ENCODE assay signal across 8 mouse cellular contexts in the genomic region with DNA sequence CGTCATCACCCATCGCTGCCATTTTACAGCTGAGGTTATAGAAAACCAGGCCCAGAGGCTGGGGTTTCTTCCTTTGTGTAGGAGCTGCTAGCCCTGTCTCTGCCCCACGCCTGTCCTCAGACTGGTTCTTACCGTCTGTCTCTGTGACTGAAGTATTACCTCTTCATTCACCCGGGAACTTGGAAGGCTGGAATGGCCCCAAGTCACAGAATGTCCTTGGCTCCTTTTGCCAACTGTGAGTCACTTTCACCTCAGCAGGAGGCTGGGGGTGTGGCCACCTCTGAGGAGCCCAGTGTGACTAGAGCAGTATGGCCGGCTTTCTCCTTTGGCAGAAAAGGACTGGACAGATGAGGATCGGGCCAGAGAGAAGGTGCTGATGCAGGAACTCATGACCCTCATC. TPM values are rescaled to one million over a fixed set of nuclear protein-coding genes. Genes with fewer than 3 reads are reported as not detected.
A peak's percentile ranks its signal among the peaks of the same experiment; 100 is the strongest.
DNase-seq lines count a peak whose midpoint lies in the region; ATAC-seq and TF ChIP-seq lines count a peak whose summit lies in the region.

No protein-coding gene starts in this region.

- intact Hi-C loops in heart, adult 2 months (cut with DNase I), result no loop called here
- intact Hi-C loops in heart, postnatal 10 days (cut with DNase I), result no loop called here

- H3K4me3 ChIP-seq in heart, adult 2 months, result no peak overlapping the region
- H3K4me3 ChIP-seq in heart, embryonic 12.5 days, result no peak overlapping the region
- H3K4me3 ChIP-seq in forebrain, embryonic 14.5 days (ENCODE audit: low read depth, low read length), result no peak overlapping the region

- H3K4me2 ChIP-seq in heart, embryonic 12.5 days, result no peak overlapping the region
- H3K4me2 ChIP-seq in forebrain, embryonic 14.5 days (ENCODE audit: low read length), result no peak overlapping the region

- peak overlapping the region; percentile 43 for H3K9ac ChIP-seq in heart, adult 2 months (ENCODE audit: low read depth, low read length)
- no peak overlapping the region for H3K9ac ChIP-seq in heart, embryonic 12.5 days
- H3K9ac ChIP-seq in forebrain, embryonic 14.5 days (ENCODE audit: low read length), result no peak overlapping the region

- ATAC-seq in heart, embryonic 12.5 days (ENCODE audit: insufficient number of reproducible peaks, low FRiP score), result no peak
- ATAC-seq in forebrain, embryonic 14.5 days, result no peak
- no peak for ATAC-seq in granulocyte monocyte progenitor cell, adult 5-6 weeks (replicated peaks; ENCODE audit: poor library complexity, severe bottlenecking)

- TF ChIP-seq CTCF in heart, adult 2 months (IDR thresholded peaks at IDR 0.05), result no peak

- 43% methylated on average over 7 of the region's 7 CpGs for WGBS in heart, adult 2 months
- 53% methylated on average over 7 of the region's 7 CpGs for WGBS in heart, embryonic 12.5 days
- WGBS in forebrain, embryonic 14.5 days, result 80% methylated on average over 7 of the region's 7 CpGs

- H3K9me3 ChIP-seq in heart, embryonic 12.5 days (replicated peaks), result peaks cover 10% of the 10 kb centered on the region
- H3K9me3 ChIP-seq in forebrain, embryonic 14.5 days (replicated peaks; ENCODE audit: control insufficient read depth, low read length), result no peaks in the 10 kb centered on the region

- DNase-seq in heart, adult 2 months, result peak; percentile 71 to 85
- peak; percentile 85 for DNase-seq in cerebellum, adult 11 months
- DNase-seq in heart, postnatal 10 days, result peak; percentile 84 to 90
- peak; percentile 50 for DNase-seq in ovary, postnatal 14 days (ENCODE audit: low spot score)
- no peak for DNase-seq in right cerebral cortex, postnatal 4 days
- DNase-seq in forebrain, embryonic 14.5 days (ENCODE audit: low spot score), result no peak

- no peaks in the 10 kb centered on the region for H3K27me3 ChIP-seq in heart, adult 2 months (ENCODE audit: control insufficient read depth, insufficient read depth, low read length)
- H3K27me3 ChIP-seq in heart, embryonic 12.5 days (replicated peaks), result no peaks in the 10 kb centered on the region
- H3K27me3 ChIP-seq in forebrain, embryonic 14.5 days (replicated peaks; ENCODE audit: control insufficient read depth, insufficient read depth, low read length), result no peaks in the 10 kb centered on the region

- TF ChIP-seq POLR2A in heart, adult 2 months (IDR thresholded peaks at IDR 0.05; ENCODE audit: insufficient read depth, low read depth, low read length), result peak; percentile 52; the same call in 1 of the 2 replicates

- H3K27ac ChIP-seq in heart, adult 2 months, result peak overlapping the region; percentile 78
- H3K27ac ChIP-seq in heart, embryonic 12.5 days (ENCODE audit: poor library complexity, severe bottlenecking), result no peak overlapping the region
- no peak overlapping the region for H3K27ac ChIP-seq in forebrain, embryonic 14.5 days (ENCODE audit: low read depth, low read length)

- H3K4me1 ChIP-seq in heart, adult 2 months (ENCODE audit: control insufficient read depth, insufficient read depth, low read length), result peaks cover 5% of the 10 kb centered on the region
- peaks cover 7% of the 10 kb centered on the region for H3K4me1 ChIP-seq in heart, embryonic 12.5 days (replicated peaks)
- H3K4me1 ChIP-seq in forebrain, embryonic 14.5 days (ENCODE audit: control insufficient read depth, insufficient read depth, low read length), result no peaks in the 10 kb centered on the region

- peak; percentile 95 for TF ChIP-seq EP300 in heart, adult 2 months (IDR thresholded peaks at IDR 0.05; ENCODE audit: insufficient read depth, low read depth, low read length)

- H3K79me2 ChIP-seq in heart, adult 2 months (replicated peaks; ENCODE audit: control insufficient read depth, insufficient read depth, low read length), result 0 out of 2 replicates have a peak, but pooled peaks cover 2% of the 10 kb centered on the region

- peaks cover 3% of the 10 kb centered on the region for H3K36me3 ChIP-seq in heart, adult 2 months (ENCODE audit: control insufficient read depth, insufficient read depth, low read length)
- H3K36me3 ChIP-seq in heart, embryonic 12.5 days, result peaks cover 83% of the 10 kb centered on the region
- peaks cover 65% of the 10 kb centered on the region for H3K36me3 ChIP-seq in forebrain, embryonic 14.5 days (ENCODE audit: control insufficient read depth, insufficient read depth, low read length)

RNA-seq across cellular contexts. Expression of a gene that starts 9.4 kb away (rescaled TPM):
- 100 to 1,000 TPM; 126 to 145 TPM for total RNA-seq in heart, adult 2 months (2021)
- polyA plus RNA-seq in heart, adult 2 months (2012; rRNA removed), result 48.6 and 50.9 TPM in 2 replicates
- 265 and 289 TPM in 2 replicates for polyA plus RNA-seq in heart, embryonic 12.5 days (2016; fragmentation: Nextera tagmentation; extraction: Ambion mirVana)
- total RNA-seq in heart, postnatal 10 days (2021), result 100 to 1,000 TPM; 118 to 130 TPM
- polyA plus RNA-seq in forebrain, embryonic 14.5 days (2014; fragmentation: Nextera tagmentation; extraction: Ambion mirVana), result 319 and 356 TPM in 2 replicates
- 60.5 and 134 TPM in 2 replicates for total RNA-seq in granulocyte monocyte progenitor cell, adult 5-6 weeks (2014; fragmentation: Nextera tagmentation)
- total RNA-seq in granulocyte monocyte progenitor cell, adult 5-6 weeks (2017), result 91.1 and 113 TPM in 2 replicates

RNA-seq across cellular contexts. Expression of a gene that starts 9.6 kb away (rescaled TPM):
- 1 to 10 TPM; 1.8 to 2.6 TPM for total RNA-seq in heart, adult 2 months (2021)
- polyA plus RNA-seq in heart, adult 2 months (2012; rRNA removed), result 2.8 and 3.8 TPM in 2 replicates
- 6.3 and 6.6 TPM in 2 replicates for polyA plus RNA-seq in heart, embryonic 12.5 days (2016; fragmentation: Nextera tagmentation; extraction: Ambion mirVana)
- 1 to 10 TPM; 1.8 to 2.3 TPM for total RNA-seq in heart, postnatal 10 days (2021)
- polyA plus RNA-seq in forebrain, embryonic 14.5 days (2014; fragmentation: Nextera tagmentation; extraction: Ambion mirVana), result 14.8 and 17.1 TPM in 2 replicates
- not detected in 2 replicates for total RNA-seq in granulocyte monocyte progenitor cell, adult 5-6 weeks (2014; fragmentation: Nextera tagmentation)
- total RNA-seq in granulocyte monocyte progenitor cell, adult 5-6 weeks (2017), result not detected in 2 replicates

RNA-seq across cellular contexts. Expression of a gene that starts 22.7 kb away (rescaled TPM):
- total RNA-seq in heart, adult 2 months (2021), result 10 to 100 TPM; 43.0 to 45.7 TPM
- 39.3 and 58.7 TPM in 2 replicates for polyA plus RNA-seq in heart, adult 2 months (2012; rRNA removed)
- 24.2 and 24.3 TPM in 2 replicates for polyA plus RNA-seq in heart, embryonic 12.5 days (2016; fragmentation: Nextera tagmentation; extraction: Ambion mirVana)
- total RNA-seq in heart, postnatal 10 days (2021), result 10 to 100 TPM; 80.2 to 82.8 TPM
- polyA plus RNA-seq in forebrain, embryonic 14.5 days (2014; fragmentation: Nextera tagmentation; extraction: Ambion mirVana), result 5.7 and 6.3 TPM in 2 replicates
- 7.6 and 13.5 TPM in 2 replicates for total RNA-seq in granulocyte monocyte progenitor cell, adult 5-6 weeks (2014; fragmentation: Nextera tagmentation)
- 4.1 and 7.1 TPM in 2 replicates for total RNA-seq in granulocyte monocyte progenitor cell, adult 5-6 weeks (2017)

RNA-seq across cellular contexts. Expression of a gene that starts 33.6 kb away (rescaled TPM):
- total RNA-seq in heart, adult 2 months (2021), result 1 to 10 TPM; 1.1 to 1.3 TPM
- 4.5 and 4.9 TPM in 2 replicates for polyA plus RNA-seq in heart, adult 2 months (2012; rRNA removed)
- 0.28 and 0.44 TPM in 2 replicates for polyA plus RNA-seq in heart, embryonic 12.5 days (2016; fragmentation: Nextera tagmentation; extraction: Ambion mirVana)
- total RNA-seq in heart, postnatal 10 days (2021), result 1 to 10 TPM; 1.6 to 2.4 TPM
- 0.89 and 1.9 TPM in 2 replicates for polyA plus RNA-seq in forebrain, embryonic 14.5 days (2014; fragmentation: Nextera tagmentation; extraction: Ambion mirVana)
- not detected in 2 replicates for total RNA-seq in granulocyte monocyte progenitor cell, adult 5-6 weeks (2014; fragmentation: Nextera tagmentation)
- total RNA-seq in granulocyte monocyte progenitor cell, adult 5-6 weeks (2017), result not detected in 2 replicates

RNA-seq across cellular contexts. Expression of a gene that starts 56.5 kb away (rescaled TPM):
- total RNA-seq in heart, adult 2 months (2021), result 10 to 100 TPM; 63.9 to 69.2 TPM
- polyA plus RNA-seq in heart, adult 2 months (2012; rRNA removed), result 90.3 and 116 TPM in 2 replicates
- polyA plus RNA-seq in heart, embryonic 12.5 days (2016; fragmentation: Nextera tagmentation; extraction: Ambion mirVana), result 165 TPM in 2 replicates
- total RNA-seq in heart, postnatal 10 days (2021), result 10 to 100 TPM; 94.5 to 95.7 TPM
- polyA plus RNA-seq in forebrain, embryonic 14.5 days (2014; fragmentation: Nextera tagmentation; extraction: Ambion mirVana), result 191 and 209 TPM in 2 replicates
- total RNA-seq in granulocyte monocyte progenitor cell, adult 5-6 weeks (2014; fragmentation: Nextera tagmentation), result 228 and 235 TPM in 2 replicates
- total RNA-seq in granulocyte monocyte progenitor cell, adult 5-6 weeks (2017), result 310 and 312 TPM in 2 replicates

Comparison
In these comparisons a context has a peak if more than half of its experiments do, and no peak if none do; other contexts are left out.
1. DNase-seq: peak in heart, adult 2 months (2 of 2), cerebellum, adult 11 months (single experiment), heart, postnatal 10 days (2 of 2) and ovary, postnatal 14 days (single experiment); none in right cerebral cortex, postnatal 4 days (single experiment) and forebrain, embryonic 14.5 days (single experiment).